Mouse (Mus musculus) liver, adult 2 months (tissue): ENCODE data around the gene Sh3bgr. TPM values are rescaled to one million over a fixed set of nuclear protein-coding genes. Genes with fewer than 3 reads are reported as not detected.

Source experiments
- DNase-seq: peaks from one replicate; pipeline ENCODE4 v3.0.0-alpha.2; 2011; ENCODE audit warnings: low read depth, low spot score; ENCODE audit errors: extremely low read depth
- H3K27ac ChIP-seq: fragments of 200-500 bp; replicated peaks from 2 replicates; pipeline ENCODE4 v1.5.1; 2012; ENCODE audit warnings: low read depth, mild to moderate bottlenecking, control low read depth, inconsistent platforms, low read length; ENCODE audit not compliant: insufficient read depth
- H3K27me3 ChIP-seq: fragments of 200-500 bp; 2 replicates; pipeline ENCODE4 v1.6.1; 2012; ENCODE audit warnings: mild to moderate bottlenecking, moderate library complexity, low read length, inconsistent platforms; ENCODE audit not compliant: control insufficient read depth, insufficient read depth
- H3K36me3 ChIP-seq: fragments of 200-500 bp; 2 replicates; pipeline ENCODE4 v1.6.1; 2012; ENCODE audit warnings: low read length, inconsistent platforms; ENCODE audit not compliant: control insufficient read depth, insufficient read depth
- H3K4me1 ChIP-seq: fragments of 200-500 bp; 2 replicates; pipeline ENCODE4 v1.6.1; 2011; ENCODE audit warnings: low read length; ENCODE audit not compliant: control insufficient read depth, insufficient read depth
- H3K4me3 ChIP-seq: fragments of 200-500 bp; 2 replicates; pipeline ENCODE4 v1.5.1; 2011; ENCODE audit warnings: low read depth, mild to moderate bottlenecking, control low read depth, low read length, moderate library complexity; ENCODE audit not compliant: insufficient read depth
- H3K79me2 ChIP-seq: fragments of 200-500 bp; 2 replicates; pipeline ENCODE4 v1.6.1; 2012; ENCODE audit warnings: inconsistent platforms, mild to moderate bottlenecking, low read length, moderate library complexity; ENCODE audit not compliant: control insufficient read depth, insufficient read depth
- H3K9ac ChIP-seq: fragments of 200-500 bp; 2 replicates; pipeline ENCODE4 v1.6.1; 2012; ENCODE audit warnings: low read depth, mild to moderate bottlenecking, control low read depth, inconsistent platforms, low read length
- CTCF ChIP-seq: fragments of 200-500 bp; IDR thresholded peaks from 2 replicates; pipeline ENCODE4 v1.5.1; 2011; ENCODE audit warnings: low read depth, low read length, control low read depth
- POLR2A ChIP-seq: fragments of 200-500 bp; IDR thresholded peaks from 2 replicates; pipeline ENCODE4 v1.6.1; 2011; ENCODE audit warnings: low read length, control low read depth; ENCODE audit not compliant: insufficient read depth; ENCODE audit errors: extremely low read depth
- WGBS: fragments of 180-500 bp; shearing (Covaris S2); methylation state at CpG from one replicate; pipeline ENCODE4 v1.1.7; 2018; 5-methylcytosine and 5-hydroxymethylcytosine counted together
- polyA plus RNA-seq: library from polyadenylated mRNA; depleted of rRNA; stranded (reverse); fragments of >200 nt; gene quantifications from 2 replicates; pipeline ENCODE4 v1.2.3, GENCODE M21; 2012
- total RNA-seq: library from RNA; depleted of rRNA; stranded (reverse); fragments of >200 nt; gene quantifications from 2 replicates; pipeline ENCODE4 v1.2.3, GENCODE M21; 2014

Gene Sh3bgr
- total and polyA plus RNA-seq, 2 experiments: 0.55 TPM; not detected in 1

GRCm38 (mm10) chr16:96231974-96232373 lies 31.7 kb downstream of the Sh3bgr start:
- no peaks in the 10 kb centered on the region for H3K4me1 ChIP-seq
- no peak overlapping the region for H3K27ac ChIP-seq
- TF ChIP-seq POLR2A: no peak
- TF ChIP-seq CTCF: no peak
- WGBS: 84% methylated on average over 8 of the region's 8 CpGs
- H3K4me3 ChIP-seq: no peak overlapping the region
- H3K79me2 ChIP-seq: no peaks in the 10 kb centered on the region
- H3K9ac ChIP-seq: no peak overlapping the region
- no peak for DNase-seq
- no peaks in the 10 kb centered on the region for H3K36me3 ChIP-seq
- no peaks in the 10 kb centered on the region for H3K27me3 ChIP-seq

- Histone ChIP-seq H3K27ac (no peak overlapping the region), H3K27me3 (no peaks in the 10 kb centered on the region), H3K36me3 (no peaks in the 10 kb centered on the region), H3K4me1 (no peaks in the 10 kb centered on the region), H3K9ac (no peak overlapping the region), H3K79me2 (no peaks in the 10 kb centered on the region), H3K4me3 (no peak overlapping the region)
- WGBS: 88% methylated on average over 8 of the region's 8 CpGs
- DNase-seq: no peak
- TF ChIP-seq CTCF (no peak), POLR2A (no peak)
Observed at GRCm38 (mm10) chr16:96233996-96234395, 33.7 kb downstream of the Sh3bgr start.

GRCm38 (mm10) chr16:96235366-96235970 lies 35.2 kb downstream of the Sh3bgr start, which contains the start of gene B3galt5:
Gene B3galt5, plus strand, starts transcription at chr16:96235801.
- DNase-seq: no peak
- WGBS: 81% methylated on average over 17 of the region's 17 CpGs
- Histone ChIP-seq H3K4me1 (no peaks in the 10 kb centered on the region), H3K27ac (no peak within 1 kb of the TSS), H3K4me3 (no peak within 1 kb of the TSS), H3K9ac (no peak within 1 kb of the TSS), H3K27me3 (no peaks in the 10 kb centered on the region), H3K79me2 (no peaks in the 10 kb centered on the region), H3K36me3 (no peaks in the 10 kb centered on the region)
- TF ChIP-seq POLR2A (no peak), CTCF (no peak)

GRCm38 (mm10) chr16:96244496-96244895 lies 44.2 kb downstream of the Sh3bgr start:
- DNase-seq: no peak
- 83% methylated on average over 6 of the region's 6 CpGs for WGBS
- Histone ChIP-seq H3K79me2 (no peaks in the 10 kb centered on the region), H3K9ac (no peak overlapping the region), H3K4me1 (no peaks in the 10 kb centered on the region), H3K4me3 (no peak overlapping the region), H3K27ac (no peak overlapping the region), H3K27me3 (no peaks in the 10 kb centered on the region; the same call in 1 of the 2 replicates), H3K36me3 (no peaks in the 10 kb centered on the region)
- no peak for TF ChIP-seq CTCF
- TF ChIP-seq POLR2A: no peak

DNA sequence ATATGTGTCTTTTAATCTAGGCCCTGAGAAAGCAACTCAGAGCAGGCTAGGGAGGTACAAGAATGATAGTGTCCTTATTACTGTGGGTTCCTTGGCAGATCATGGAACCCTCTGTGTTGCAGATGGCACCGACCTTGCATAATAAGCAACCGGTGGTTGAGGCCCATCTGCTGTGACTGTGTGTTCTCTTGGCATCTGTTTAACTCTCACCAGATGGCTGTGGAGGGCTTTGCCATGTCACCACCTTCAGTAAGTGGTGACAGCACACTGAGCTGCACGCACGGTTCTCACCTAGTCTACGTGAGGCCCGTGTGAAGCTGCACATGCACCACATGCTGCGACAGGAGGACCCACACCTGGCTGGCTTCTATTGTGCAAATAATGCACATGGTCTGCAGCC lies 49.4 kb downstream of the Sh3bgr start:
- H3K27ac ChIP-seq: no peak overlapping the region
- 87% methylated on average over 7 of the region's 7 CpGs for WGBS
- no peaks in the 10 kb centered on the region for H3K4me1 ChIP-seq
- H3K9ac ChIP-seq: no peak overlapping the region
- H3K27me3 ChIP-seq: no peaks in the 10 kb centered on the region; the same call in 1 of the 2 replicates
- H3K4me3 ChIP-seq: no peak overlapping the region
- H3K36me3 ChIP-seq: no peaks in the 10 kb centered on the region
- no peaks in the 10 kb centered on the region for H3K79me2 ChIP-seq
- no peak for TF ChIP-seq POLR2A
- TF ChIP-seq CTCF: no peak
- no peak for DNase-seq

GRCm38 (mm10) chr16:96252146-96252545 lies 51.9 kb downstream of the Sh3bgr start:
- H3K4me1 ChIP-seq: no peaks in the 10 kb centered on the region
- H3K36me3 ChIP-seq: no peaks in the 10 kb centered on the region
- no peak overlapping the region for H3K27ac ChIP-seq
- TF ChIP-seq CTCF (no peak), POLR2A (no peak)
- H3K4me3 ChIP-seq: no peak overlapping the region
- no peaks in the 10 kb centered on the region for H3K79me2 ChIP-seq
- H3K27me3 ChIP-seq: no peaks in the 10 kb centered on the region; the same call in 1 of the 2 replicates
- no peak overlapping the region for H3K9ac ChIP-seq
- DNase-seq: no peak
- WGBS: 100% methylated on average over 1 of the region's 1 CpGs
